Mouse (Mus musculus) thymus, adult 2 months (tissue): ENCODE measurements around the gene Ctnnal1. TPM values are rescaled to one million over a fixed set of nuclear protein-coding genes. Genes with fewer than 3 reads are reported as not detected.

Source experiments
- DNase-seq: peaks from one replicate; pipeline ENCODE4 v3.0.0; 2021
- H3K27ac ChIP-seq: fragments of 200-500 bp; 2 replicates; pipeline ENCODE4 v1.5.1; 2012; ENCODE audit warnings: low read length, control low read depth; ENCODE audit not compliant: control insufficient read depth, insufficient read depth
- H3K27me3 ChIP-seq: fragments of 200-500 bp; 2 replicates; pipeline ENCODE4 v1.6.1; 2012; ENCODE audit warnings: mild to moderate bottlenecking, low read length, moderate library complexity, mixed read lengths; ENCODE audit not compliant: control insufficient read depth, insufficient read depth
- H3K36me3 ChIP-seq: fragments of 200-500 bp; 2 replicates; pipeline ENCODE4 v1.6.1; 2012; ENCODE audit warnings: mild to moderate bottlenecking, low read length, moderate library complexity; ENCODE audit not compliant: control insufficient read depth, insufficient read depth
- H3K4me1 ChIP-seq: fragments of 200-500 bp; replicated peaks from 2 replicates; pipeline ENCODE4 v1.6.1; 2012; ENCODE audit warnings: low read length; ENCODE audit not compliant: control insufficient read depth, insufficient read depth
- H3K4me3 ChIP-seq: fragments of 200-500 bp; 2 replicates; pipeline ENCODE4 v1.5.1; 2012; ENCODE audit warnings: mild to moderate bottlenecking, low read length, control low read depth, moderate library complexity; ENCODE audit not compliant: control insufficient read depth, insufficient read depth
- CTCF ChIP-seq: fragments of 200-500 bp; IDR thresholded peaks from 2 replicates; pipeline ENCODE4 v1.5.1; 2012; ENCODE audit warnings: mild to moderate bottlenecking, control low read depth, low read length, moderate library complexity, borderline replicate concordance; ENCODE audit not compliant: control insufficient read depth, poor library complexity, insufficient read depth; ENCODE audit errors: extremely low read depth
- POLR2A ChIP-seq: fragments of 200-500 bp; IDR thresholded peaks from 2 replicates; pipeline ENCODE4 v1.6.1; 2012; ENCODE audit warnings: mild to moderate bottlenecking, low read length, control low read depth, moderate library complexity; ENCODE audit not compliant: control insufficient read depth, poor library complexity, insufficient read depth; ENCODE audit errors: extremely low read depth
- WGBS: fragments of 180-500 bp; shearing (Covaris S2); methylation state at CpG from one replicate; pipeline ENCODE4 v1.1.7; 2018; 5-methylcytosine and 5-hydroxymethylcytosine counted together
- polyA plus RNA-seq: library from polyadenylated mRNA; depleted of rRNA; stranded (reverse); fragments of >200 nt; gene quantifications from 2 replicates; pipeline ENCODE4 v1.2.3, GENCODE M21; 2012; rRNA removed

The Ctnnal1 gene
- 3.6 and 5.0 TPM in 2 replicates for polyA plus RNA-seq

DNA sequence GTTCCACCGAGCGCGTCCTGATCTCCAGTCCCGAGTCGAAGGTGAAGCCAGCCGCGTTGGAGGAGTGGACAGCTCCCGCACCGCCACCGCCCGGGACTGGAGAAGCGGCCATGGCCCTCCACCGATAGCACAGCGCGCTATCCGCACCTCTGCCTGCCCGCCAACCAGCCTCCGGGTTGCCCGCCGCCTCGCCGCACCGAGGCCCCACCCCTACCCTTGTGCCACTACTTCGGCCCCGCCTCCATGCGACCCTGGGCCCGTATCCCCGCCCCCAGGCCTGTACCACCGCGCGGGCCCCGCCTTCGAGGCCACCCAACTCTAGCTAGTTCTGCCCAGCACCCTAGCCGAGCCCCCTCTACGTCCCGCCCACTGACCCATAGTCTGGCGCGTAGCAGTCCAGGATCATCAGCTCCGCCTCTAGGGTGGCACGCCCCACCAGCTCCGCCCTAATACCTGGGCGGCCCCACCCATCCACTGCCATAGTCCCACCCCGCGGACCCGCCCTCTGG lies at the start of gene Ctnnal1:
Ctnnal1 (minus strand) TSS at position 186 of the 509 bp plus-strand sequence.
- WGBS: under 1% methylated on average over 45 of the region's 45 CpGs
- H3K4me1 ChIP-seq: peaks cover 4% of the 10 kb centered on the region
- H3K27me3 ChIP-seq: no peaks in the 10 kb centered on the region

DNA sequence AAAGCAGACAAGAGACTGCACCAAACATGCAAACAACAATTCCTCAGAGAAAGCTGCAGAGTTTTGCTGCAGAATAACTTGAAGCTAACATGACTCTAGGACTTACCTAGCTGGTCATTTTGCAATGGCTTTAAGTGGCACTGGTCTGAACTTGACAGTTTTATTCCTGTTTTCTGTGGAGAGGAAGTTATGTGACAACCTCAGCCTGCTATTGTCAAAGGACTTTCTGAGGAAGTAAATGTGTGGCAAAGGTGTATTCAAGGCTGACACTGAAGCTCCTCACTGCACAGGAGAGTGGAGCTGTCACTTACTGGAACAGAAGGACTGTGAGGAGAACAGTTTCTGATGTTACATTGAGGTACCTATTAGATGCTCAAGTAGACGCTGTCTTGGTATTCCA lies 49.8 kb upstream of the Ctnnal1 start:
- no peak for DNase-seq
- Histone ChIP-seq H3K27me3 (no peaks in the 10 kb centered on the region), H3K27ac (peak overlapping the region; percentile 100), H3K36me3 (peaks cover 9% of the 10 kb centered on the region), H3K4me3 (no peak overlapping the region), H3K4me1 (peaks cover 13% of the 10 kb centered on the region)
- no peak for TF ChIP-seq POLR2A
- TF ChIP-seq CTCF: no peak
- WGBS: 96% methylated on average over 1 of the region's 1 CpGs

More for the DNA sequence above, at the start of gene Ctnnal1:
- H3K4me3 ChIP-seq: peak within 1 kb of the TSS; percentile 54
- no peak within 1 kb of the TSS for H3K27ac ChIP-seq
- TF ChIP-seq POLR2A (no peak), CTCF (peak; percentile 14; the same call in 1 of the 2 replicates)
- peak; percentile 87 for DNase-seq
- H3K36me3 ChIP-seq: no peaks in the 10 kb centered on the region

DNA sequence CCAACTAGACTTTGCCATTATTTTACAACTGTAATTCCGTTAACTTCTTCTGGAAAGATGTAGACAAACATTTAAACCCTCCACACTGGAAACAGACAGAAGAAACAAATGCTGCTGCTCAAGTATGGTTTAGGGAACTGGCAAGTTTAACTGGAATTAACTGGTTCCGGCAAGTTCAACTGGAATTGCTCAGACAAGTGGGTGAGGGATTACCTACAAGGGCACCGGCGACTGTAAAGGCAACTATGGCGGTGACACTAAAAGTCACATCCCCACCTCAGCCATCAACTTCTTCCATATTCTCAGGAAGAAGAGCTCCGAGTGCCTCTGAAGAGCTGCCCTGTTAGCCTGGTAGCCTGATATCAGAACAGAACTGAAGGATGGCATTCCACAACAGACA lies 49.4 kb upstream of the Ctnnal1 start:
- TF ChIP-seq POLR2A (no peak), CTCF (no peak)
- DNase-seq: no peak
- H3K4me3 ChIP-seq: no peak overlapping the region
- 98% methylated on average over 6 of the region's 6 CpGs for WGBS
- H3K27ac ChIP-seq: peak overlapping the region; percentile 62
- H3K27me3 ChIP-seq: no peaks in the 10 kb centered on the region
- peaks cover 12% of the 10 kb centered on the region for H3K36me3 ChIP-seq
- H3K4me1 ChIP-seq: peaks cover 13% of the 10 kb centered on the region

DNA sequence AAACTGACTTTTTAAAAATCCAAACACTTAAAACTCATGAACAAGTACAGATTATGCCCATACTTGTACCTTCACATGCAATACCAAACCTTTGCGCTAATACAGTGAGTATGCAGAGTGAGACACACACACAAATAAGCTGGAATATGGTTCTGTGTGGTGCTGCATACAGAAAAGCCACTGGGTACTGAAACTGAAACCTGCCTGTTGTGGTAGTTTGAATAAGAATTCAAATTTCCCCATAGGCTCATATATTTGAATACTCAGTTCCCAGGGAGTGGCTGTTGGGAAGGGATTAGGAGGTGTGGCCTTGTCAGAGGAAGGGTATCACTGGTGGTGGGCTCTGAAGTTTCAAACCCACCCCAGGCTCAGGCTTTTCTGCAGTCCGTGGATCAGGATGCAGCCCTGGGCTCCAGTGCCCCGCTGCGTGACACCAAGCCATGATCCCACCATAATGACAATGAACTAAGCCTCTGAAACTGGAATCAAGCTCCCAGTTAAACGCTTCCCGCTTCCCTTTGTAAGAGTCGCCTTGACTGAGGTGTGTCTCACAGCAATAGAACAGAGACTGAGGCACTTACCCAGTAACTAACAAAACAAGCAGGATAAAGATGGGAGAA lies 47.5 kb upstream of the Ctnnal1 start:
- no peak for TF ChIP-seq CTCF
- no peak for TF ChIP-seq POLR2A
- peaks cover 15% of the 10 kb centered on the region for H3K36me3 ChIP-seq
- no peak overlapping the region for H3K27ac ChIP-seq
- H3K27me3 ChIP-seq: no peaks in the 10 kb centered on the region
- 97% methylated on average over 7 of the region's 7 CpGs for WGBS
- no peak overlapping the region for H3K4me3 ChIP-seq
- H3K4me1 ChIP-seq: peaks cover 13% of the 10 kb centered on the region
- DNase-seq: no peak

DNA sequence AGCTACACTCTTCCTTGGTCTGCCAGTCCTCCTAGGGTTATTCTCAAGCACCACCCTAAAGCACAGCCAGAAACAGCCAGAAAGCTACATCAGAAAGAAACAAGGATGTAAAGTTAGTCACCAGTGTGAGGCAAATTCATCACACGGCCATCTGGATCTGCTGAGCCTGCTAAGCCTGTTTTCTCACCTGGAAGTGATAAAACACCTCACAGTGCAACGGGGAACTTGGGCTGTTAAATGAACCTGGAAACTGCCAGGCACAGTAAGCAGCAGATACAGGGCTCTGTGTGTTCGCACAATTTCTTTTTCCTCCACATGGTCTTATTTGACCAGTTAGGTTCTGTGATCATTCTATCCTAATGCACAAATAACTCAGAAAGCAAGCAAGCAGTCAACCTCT lies 44.6 kb upstream of the Ctnnal1 start:
- Histone ChIP-seq H3K27ac (no peak overlapping the region), H3K27me3 (no peaks in the 10 kb centered on the region), H3K4me3 (no peak overlapping the region), H3K4me1 (peaks cover 6% of the 10 kb centered on the region), H3K36me3 (peaks cover 24% of the 10 kb centered on the region)
- DNase-seq: no peak
- WGBS: 97% methylated on average over 3 of the region's 3 CpGs
- TF ChIP-seq CTCF (no peak), POLR2A (no peak)

DNA sequence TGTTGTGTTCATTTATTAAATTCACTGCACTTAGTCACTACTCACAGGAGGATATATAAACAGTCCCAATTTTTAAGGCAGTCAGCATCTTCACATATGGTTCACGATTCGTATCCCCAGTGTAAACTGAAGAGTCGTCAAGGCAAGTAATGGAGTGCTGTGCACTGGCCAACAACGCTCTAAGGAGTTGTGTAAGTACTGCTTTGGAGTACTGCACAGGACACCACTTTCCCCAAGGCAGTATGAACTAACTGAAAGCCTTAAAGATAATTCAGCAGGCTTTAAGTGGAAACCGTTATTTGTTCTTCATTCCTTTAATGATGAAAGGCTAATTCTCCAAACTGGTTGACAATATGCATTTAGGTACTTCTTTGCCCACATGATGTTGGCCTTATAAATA lies 42.7 kb upstream of the Ctnnal1 start:
- H3K36me3 ChIP-seq: peaks cover 38% of the 10 kb centered on the region
- no peak for TF ChIP-seq CTCF
- no peak overlapping the region for H3K27ac ChIP-seq
- H3K4me1 ChIP-seq: no peaks in the 10 kb centered on the region
- H3K27me3 ChIP-seq: no peaks in the 10 kb centered on the region
- no peak for DNase-seq
- WGBS: 98% methylated on average over 5 of the region's 5 CpGs
- H3K4me3 ChIP-seq: no peak overlapping the region
